Mouse (Mus musculus): ENCODE measurements at regions not wholly inside any gene's neighbourhood (a gene's known extent, or its start where the extent isn't known, plus 50 kb on each side); places are given as distances from the start of the nearest gene placed in this dataset.
A peak's percentile ranks its signal among the peaks of the same experiment; 100 is the strongest.

- peak; percentile 59 for DNase-seq (ENCODE audit: low read depth, low spot score)
Measured at GRCm38 (mm10) chr14:112465096-112465495, 790.2 kb downstream of the Slitrk5 start.

GRCm38 (mm10) chr14:112466305-112466864 is 791.5 kb downstream of the Slitrk5 start:
- DNase-seq (ENCODE audit: low read depth, low spot score), result no peak

- DNase-seq (ENCODE audit: low read depth, low spot score), result no peak
Measured at GRCm38 (mm10) chr14:112475541-112475940, 800.6 kb downstream of the Slitrk5 start.

Measured in brain, embryonic 18.5 days (tissue).